18 mouse cellular contexts compared by ENCODE assay signal in the genomic region with DNA sequence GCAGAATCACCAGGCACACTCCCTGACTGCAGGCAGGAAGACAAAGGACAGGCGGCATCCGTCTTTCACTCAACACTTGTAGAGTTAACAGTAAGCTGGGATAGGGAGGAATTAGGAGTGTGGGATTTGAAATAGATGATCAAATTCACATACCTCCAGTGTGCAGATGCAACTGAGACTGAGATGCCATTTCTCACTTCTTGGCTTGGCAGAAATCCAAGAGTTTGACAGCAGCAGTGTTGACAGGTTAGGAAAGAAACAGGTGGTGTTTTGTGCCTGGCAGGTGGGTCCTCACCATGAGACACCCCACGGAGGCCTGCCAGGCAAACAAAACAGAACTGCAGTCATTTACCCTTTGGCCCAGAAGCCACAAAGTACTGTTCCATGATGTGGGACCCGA.
DNase-seq lines count a peak whose midpoint lies in the region; ATAC-seq lines count a peak whose summit lies in the region.
"Had no signal": no experiment of that assay in that cellular context is flagged by ENCODE, and none has a peak within 500 bp of the region (broad histone marks: within the 10 kb centered on the region; RNA-seq: fewer than 3 reads in every experiment).

No protein-coding gene starts in this region.

- ATAC-seq in forebrain, embryonic 14.5 days: no peak; the same call in 1 of the 2 replicates
- no peak for ATAC-seq in midbrain, embryonic 14.5 days (ENCODE audit: low FRiP score, low TSS enrichment)
- ATAC-seq in midbrain, embryonic 13.5 days: no peak
- peak; percentile 47; the same call in 1 of the 2 replicates for ATAC-seq in embryonic facial prominence, embryonic 15.5 days (ENCODE audit: insufficient number of reproducible peaks, low FRiP score, low TSS enrichment, low read depth)
- ATAC-seq: midbrain, embryonic 16.5 days had no signal

- no peak overlapping the region for H3K9ac ChIP-seq in forebrain, embryonic 14.5 days (ENCODE audit: low read length)
- no peak overlapping the region for H3K9ac ChIP-seq in midbrain, embryonic 14.5 days (replicated peaks; ENCODE audit: low read length)
- no peak overlapping the region for H3K9ac ChIP-seq in midbrain, embryonic 13.5 days (replicated peaks)
- H3K9ac ChIP-seq in embryonic facial prominence, embryonic 15.5 days: no peak overlapping the region

- no peak overlapping the region for H3K4me3 ChIP-seq in forebrain, embryonic 14.5 days (ENCODE audit: low read depth, low read length)
- H3K4me3 ChIP-seq in forebrain, embryonic 10.5 days: no peak overlapping the region
- no peak overlapping the region for H3K4me3 ChIP-seq in midbrain, embryonic 14.5 days (replicated peaks; ENCODE audit: low read depth, low read length)
- H3K4me3 ChIP-seq in midbrain, embryonic 13.5 days (replicated peaks): no peak overlapping the region
- H3K4me3 ChIP-seq in embryonic facial prominence, embryonic 15.5 days (replicated peaks): no peak overlapping the region
- H3K4me3 ChIP-seq: heart, adult 2 months had no signal

- H3K9me3 ChIP-seq in forebrain, embryonic 14.5 days (replicated peaks; ENCODE audit: control insufficient read depth, low read length): no peaks in the 10 kb centered on the region
- H3K9me3 ChIP-seq in forebrain, embryonic 10.5 days: no peaks in the 10 kb centered on the region
- H3K9me3 ChIP-seq in midbrain, embryonic 14.5 days (ENCODE audit: control insufficient read depth, low read length): no peaks in the 10 kb centered on the region
- H3K9me3 ChIP-seq in midbrain, embryonic 13.5 days: no peaks in the 10 kb centered on the region
- no peaks in the 10 kb centered on the region for H3K9me3 ChIP-seq in embryonic facial prominence, embryonic 15.5 days (replicated peaks)

- H3K27ac ChIP-seq in forebrain, embryonic 14.5 days (ENCODE audit: low read depth, low read length): no peak overlapping the region
- no peak overlapping the region for H3K27ac ChIP-seq in forebrain, embryonic 10.5 days
- H3K27ac ChIP-seq in midbrain, embryonic 14.5 days (replicated peaks; ENCODE audit: low read depth, low read length): no peak overlapping the region
- H3K27ac ChIP-seq in midbrain, embryonic 13.5 days: no peak overlapping the region
- no peak overlapping the region for H3K27ac ChIP-seq in embryonic facial prominence, embryonic 15.5 days (replicated peaks)
- H3K27ac ChIP-seq: heart, adult 2 months had no signal

- DNase-seq in forebrain, embryonic 14.5 days (ENCODE audit: low spot score): peak; percentile 37
- no peak for DNase-seq in forebrain, embryonic 10.5 days (ENCODE audit: extremely low spot score, low spot score)
- peak; percentile 15 for DNase-seq in midbrain, embryonic 14.5 days
- peak; percentile 28 for DNase-seq in cerebellum, adult 9-10 months
- DNase-seq in layer of hippocampus, adult 8-10 months (ENCODE audit: low spot score in 2 of 2): no peak
- no peak for DNase-seq in right cerebral cortex, postnatal 14 days
- DNase-seq: gastrocnemius, postnatal 25 days; heart, adult 2 months; kidney, adult 8-10 months; kidney, postnatal 14 days; liver; lung, postnatal 10 days; right cerebral cortex, postnatal 25 days; thymus, postnatal 36 days had no signal

- 58% methylated on average over 4 of the region's 4 CpGs for WGBS in forebrain, embryonic 14.5 days
- 63% methylated on average over 4 of the region's 4 CpGs for WGBS in forebrain, embryonic 10.5 days
- WGBS in midbrain, embryonic 14.5 days: 64% methylated on average over 4 of the region's 4 CpGs
- 64% methylated on average over 4 of the region's 4 CpGs for WGBS in midbrain, embryonic 13.5 days
- WGBS in embryonic facial prominence, embryonic 15.5 days: 49% methylated on average over 4 of the region's 4 CpGs

- no peak overlapping the region for H3K4me2 ChIP-seq in forebrain, embryonic 14.5 days (ENCODE audit: low read length)
- H3K4me2 ChIP-seq in midbrain, embryonic 14.5 days (ENCODE audit: low read length): no peak overlapping the region
- no peak overlapping the region for H3K4me2 ChIP-seq in midbrain, embryonic 13.5 days (replicated peaks)
- H3K4me2 ChIP-seq in embryonic facial prominence, embryonic 15.5 days (replicated peaks): no peak overlapping the region

- no peaks in the 10 kb centered on the region for H3K36me3 ChIP-seq in forebrain, embryonic 14.5 days (ENCODE audit: control insufficient read depth, insufficient read depth, low read length)
- H3K36me3 ChIP-seq in forebrain, embryonic 10.5 days (replicated peaks): no peaks in the 10 kb centered on the region
- H3K36me3 ChIP-seq in midbrain, embryonic 14.5 days (ENCODE audit: control insufficient read depth, insufficient read depth, low read length): no peaks in the 10 kb centered on the region
- H3K36me3 ChIP-seq in midbrain, embryonic 13.5 days: no peaks in the 10 kb centered on the region
- no peaks in the 10 kb centered on the region for H3K36me3 ChIP-seq in embryonic facial prominence, embryonic 15.5 days

- no peaks in the 10 kb centered on the region for H3K27me3 ChIP-seq in forebrain, embryonic 14.5 days (replicated peaks; ENCODE audit: control insufficient read depth, insufficient read depth, low read length)
- H3K27me3 ChIP-seq in forebrain, embryonic 10.5 days (ENCODE audit: poor library complexity, severe bottlenecking): no peaks in the 10 kb centered on the region
- no peaks in the 10 kb centered on the region for H3K27me3 ChIP-seq in midbrain, embryonic 14.5 days (ENCODE audit: control insufficient read depth, insufficient read depth, low read length)
- H3K27me3 ChIP-seq in midbrain, embryonic 13.5 days: no peaks in the 10 kb centered on the region
- H3K27me3 ChIP-seq in embryonic facial prominence, embryonic 15.5 days: no peaks in the 10 kb centered on the region
- H3K27me3 ChIP-seq: CH12.LX had no signal

- H3K4me1 ChIP-seq in forebrain, embryonic 14.5 days (ENCODE audit: control insufficient read depth, insufficient read depth, low read length): no peaks in the 10 kb centered on the region
- no peaks in the 10 kb centered on the region for H3K4me1 ChIP-seq in forebrain, embryonic 10.5 days
- no peaks in the 10 kb centered on the region for H3K4me1 ChIP-seq in midbrain, embryonic 14.5 days (ENCODE audit: control insufficient read depth, insufficient read depth, low read length)
- no peaks in the 10 kb centered on the region for H3K4me1 ChIP-seq in midbrain, embryonic 13.5 days (replicated peaks)
- no peaks in the 10 kb centered on the region for H3K4me1 ChIP-seq in embryonic facial prominence, embryonic 15.5 days

Comparison
In these comparisons a context has a peak if more than half of its experiments do, and no peak if none do; other contexts are left out.
1. DNase-seq: peak in forebrain, embryonic 14.5 days (single experiment), midbrain, embryonic 14.5 days (single experiment) and cerebellum, adult 9-10 months (single experiment); none in forebrain, embryonic 10.5 days (single experiment), layer of hippocampus, adult 8-10 months (0 of 2) and right cerebral cortex, postnatal 14 days (single experiment).